Mouse (Mus musculus) kidney, postnatal 25 days (tissue): ENCODE data around the gene Stkld1.
"Not testable (repeated sequence)": the region's sequence is repeated elsewhere in the genome, so short reads cannot be mapped to it uniquely, and the experiment has no call there.

Experiments
- DNase-seq, 2 experiments: peaks; one replicate each; pipeline ENCODE4 v3.0.0; 2021; ENCODE audit warnings: mixed read lengths in 2 of 2

The Stkld1 gene

DNA sequence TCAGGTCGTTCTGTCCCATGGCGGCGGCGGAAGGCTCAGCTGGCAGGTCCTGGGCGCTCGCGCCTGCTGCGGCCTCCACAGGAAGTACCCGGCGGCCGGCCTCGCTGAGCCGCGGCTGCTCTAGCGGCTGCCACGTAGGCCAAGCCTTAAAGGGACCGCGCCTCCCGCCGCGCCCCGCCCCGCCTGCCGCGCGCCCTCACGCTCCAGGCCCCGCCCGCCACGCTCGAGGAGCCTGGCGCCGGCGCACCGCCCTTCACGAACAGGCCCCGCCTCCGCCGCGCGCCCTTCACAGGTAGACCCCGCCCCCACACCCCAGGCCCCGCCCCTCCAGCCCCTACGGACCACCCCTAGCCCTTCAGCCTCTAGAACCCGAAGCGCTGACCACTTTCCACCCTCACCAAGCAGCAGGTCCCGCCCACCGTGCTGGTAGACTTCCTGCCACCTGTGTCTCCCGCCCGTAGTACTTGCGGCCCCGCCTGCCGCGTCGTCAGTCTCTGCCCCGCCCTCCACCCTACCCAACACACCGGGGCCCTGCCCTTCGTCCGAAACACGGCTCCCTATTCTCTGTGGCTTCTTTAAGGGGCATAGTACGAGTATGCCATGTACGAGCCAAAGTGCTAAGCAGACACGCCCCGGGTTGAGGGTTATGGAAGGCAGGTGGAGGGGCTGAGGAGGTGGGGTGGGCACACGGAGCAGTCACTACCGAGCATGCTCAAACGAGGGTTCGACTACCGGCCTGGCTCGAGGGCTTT is at the start of gene Stkld1, which contains the start of gene Surf4:
Stkld1 (plus strand) TSS at position 744 of the 752 bp plus-strand sequence.
Surf4 (minus strand) TSS at position 625 of the 752 bp plus-strand sequence.
- DNase-seq, result peak; percentile 96 to 99

DNA sequence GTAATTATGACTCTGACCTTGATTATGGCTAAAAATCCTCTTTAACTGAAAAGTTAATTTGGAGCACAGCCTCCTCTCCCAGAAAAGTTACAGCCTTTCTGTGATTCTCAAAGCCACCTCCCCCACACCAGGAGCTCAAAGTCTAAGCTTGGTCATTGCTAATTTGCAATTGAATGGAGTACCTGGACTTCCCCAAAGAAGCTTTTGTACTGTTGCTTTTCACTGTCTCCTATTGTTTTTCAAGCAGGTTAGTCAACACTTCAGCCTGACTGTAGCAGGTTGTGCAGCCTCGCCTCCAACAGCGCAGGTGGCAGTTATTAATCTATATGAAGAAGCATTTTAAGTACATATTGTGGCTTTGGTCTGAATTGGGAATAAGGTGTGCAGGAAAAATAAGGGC is 48.3 kb upstream of the Stkld1 start:
- not testable (repeated sequence) for DNase-seq

DNA sequence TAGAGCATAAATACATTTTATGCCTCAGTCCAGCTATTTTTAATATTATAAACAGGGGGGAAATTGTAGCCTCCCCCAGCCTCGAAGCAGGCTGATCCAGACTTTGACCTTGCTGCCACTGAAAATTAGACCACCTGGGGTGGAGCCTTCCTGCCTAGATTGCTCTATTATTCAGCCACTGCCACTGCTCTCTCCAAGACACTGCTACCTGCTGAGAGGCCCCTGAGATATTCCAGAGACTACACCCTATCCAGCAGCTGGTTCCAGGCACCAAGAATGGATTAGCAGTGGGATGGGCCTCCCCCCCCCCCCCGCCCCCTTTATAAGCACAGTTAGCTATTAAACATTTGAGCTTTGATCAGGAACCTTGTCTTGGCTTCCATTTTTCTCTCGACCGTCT is 47.7 kb upstream of the Stkld1 start:
- not testable (repeated sequence) for DNase-seq

DNA sequence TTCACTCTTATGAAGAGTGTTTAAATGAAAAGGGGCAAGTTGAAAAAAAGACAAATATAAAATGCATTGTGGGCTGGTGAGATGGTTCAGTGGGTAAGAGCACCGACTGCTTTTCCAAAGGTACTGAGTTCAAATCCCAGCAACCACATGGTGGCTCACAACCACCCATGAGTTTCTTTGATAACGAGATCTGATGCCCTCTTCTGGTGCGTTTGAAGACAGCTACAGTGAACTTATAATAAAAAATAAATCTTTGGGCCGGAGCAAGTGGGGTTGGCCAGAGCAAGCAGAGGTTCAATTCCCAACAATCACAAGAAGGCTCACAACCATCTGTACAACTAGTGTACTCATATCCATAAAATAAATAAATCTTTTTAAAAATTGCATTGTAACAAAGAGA is 37.9 kb upstream of the Stkld1 start:
- DNase-seq, result no peak

DNA sequence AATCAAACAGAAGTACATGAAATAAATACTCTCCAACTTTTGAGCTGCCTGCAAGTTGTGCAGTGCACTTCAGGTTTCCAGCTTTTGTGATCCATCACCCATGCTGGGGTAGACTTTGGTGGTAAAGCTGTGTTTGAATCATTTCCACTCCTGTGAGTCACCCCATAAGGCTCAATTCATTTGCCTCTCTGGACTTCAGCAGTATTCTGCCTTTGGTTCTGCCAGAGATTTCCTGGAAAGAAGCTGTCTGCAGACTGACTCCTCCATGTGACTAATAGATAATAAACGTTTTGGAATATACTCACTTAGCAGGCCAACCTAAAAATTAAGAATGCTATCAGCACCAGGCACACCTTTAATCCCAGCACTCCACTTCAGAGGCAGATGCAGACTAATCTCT is 33.1 kb upstream of the Stkld1 start:
- no peak for DNase-seq

DNA sequence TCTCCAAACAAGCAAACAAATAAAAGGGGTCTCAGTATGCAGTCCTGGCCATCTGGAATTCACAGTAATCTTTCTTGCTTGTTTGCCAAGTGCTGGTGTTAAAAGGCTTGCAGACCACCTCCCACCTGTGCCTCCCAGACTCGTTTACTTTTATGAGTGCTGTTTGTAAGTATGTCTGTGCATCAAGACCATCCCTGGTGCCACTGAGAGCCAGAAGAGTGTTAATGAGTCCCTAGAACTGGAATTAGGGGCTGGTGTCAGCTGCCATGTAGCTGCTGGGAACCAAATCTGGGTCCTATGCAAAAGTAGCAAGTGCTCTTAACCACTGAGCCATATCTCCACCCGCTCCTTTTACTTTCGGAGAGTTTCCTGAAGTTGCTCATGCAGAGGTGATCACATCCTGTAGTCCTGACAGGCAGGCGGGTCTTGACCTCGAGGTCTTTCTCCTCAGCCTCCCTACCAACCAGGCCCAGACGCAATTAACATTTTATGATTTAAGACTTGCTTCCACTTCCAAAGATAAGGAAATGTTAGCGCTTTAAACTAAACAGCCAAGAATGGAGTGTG is 31.9 kb upstream of the Stkld1 start:
- DNase-seq, result peak in 1 of 2 experiments; percentile 19

DNA sequence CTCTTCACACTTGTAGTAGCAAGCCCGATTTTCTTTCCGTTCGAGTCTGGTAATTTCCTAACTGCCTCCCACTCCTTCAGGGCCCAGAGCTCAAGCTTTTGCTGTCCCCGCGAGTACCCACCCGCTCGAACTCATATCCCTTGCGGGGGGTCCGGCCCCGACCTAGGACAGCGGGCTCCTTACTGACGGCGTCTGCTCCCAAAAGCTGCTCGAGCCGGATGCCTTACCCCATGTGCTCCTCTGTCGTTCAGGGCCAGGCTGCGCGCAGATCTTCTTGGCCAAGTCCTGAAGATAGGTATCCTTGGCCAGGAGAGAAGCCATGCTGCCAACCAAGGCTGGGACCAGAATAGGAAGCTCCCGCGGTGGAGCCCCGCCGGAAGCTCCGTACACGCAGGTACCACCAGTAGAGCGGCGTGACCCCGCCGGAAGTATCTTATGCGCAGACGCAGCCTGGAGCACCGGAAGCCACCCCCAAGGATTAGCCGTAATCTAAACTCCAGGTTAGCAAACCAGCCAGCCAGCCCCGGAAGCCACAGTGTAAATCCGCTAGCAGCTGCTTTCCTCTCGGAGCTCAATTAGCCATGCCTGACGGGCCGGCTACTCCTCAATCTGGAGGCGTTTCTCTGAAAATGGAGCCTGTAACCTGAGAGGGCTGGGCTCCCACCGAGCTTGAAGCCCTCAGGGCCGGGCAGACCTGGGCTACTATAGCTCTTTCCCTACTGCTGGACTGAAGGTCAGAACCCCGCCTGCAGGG is 31.2 kb upstream of the Stkld1 start, which contains the start of gene Surf6:
Surf6 (minus strand) TSS at position 413 of the 754 bp plus-strand sequence.
- DNase-seq, result peak; percentile 96 to 99

DNA sequence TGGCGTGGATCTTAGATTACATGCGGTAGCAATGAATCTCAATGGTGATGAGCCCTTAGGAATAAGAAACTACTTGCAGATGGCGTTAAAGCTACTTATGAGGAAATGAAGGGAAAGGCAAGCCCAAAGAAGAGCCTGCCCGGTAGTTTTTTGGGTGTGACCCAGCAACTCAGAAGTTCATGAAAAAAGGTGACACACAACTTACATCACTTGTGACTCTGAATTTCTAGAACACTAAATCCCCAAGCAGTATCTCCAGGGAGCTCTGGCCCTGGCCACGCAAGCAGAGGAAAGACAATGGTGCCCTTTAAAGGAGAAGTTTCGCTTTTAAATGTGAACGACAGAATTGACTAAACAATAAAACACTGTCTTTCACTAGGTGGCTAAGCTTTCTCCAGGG is 30.5 kb upstream of the Stkld1 start:
- DNase-seq, result no peak

DNA sequence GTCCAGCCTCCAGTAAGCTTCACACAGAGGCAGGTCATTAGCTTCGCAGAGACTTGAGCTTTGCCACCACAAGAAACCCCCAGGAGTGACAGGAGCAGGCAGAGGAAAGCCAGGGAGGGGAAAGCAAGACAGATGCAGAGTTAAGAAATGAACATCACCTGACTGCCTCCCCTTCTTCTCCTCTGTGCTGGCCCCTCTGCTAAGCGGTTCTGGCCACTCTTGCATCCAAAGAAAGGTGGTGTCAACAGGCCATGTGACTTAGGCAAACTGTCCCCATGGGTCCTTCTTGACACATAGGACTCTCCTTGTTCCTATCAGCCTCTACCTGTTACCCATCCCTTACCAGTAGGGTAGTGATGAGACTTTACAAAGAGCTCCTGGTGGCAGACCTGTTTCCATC is 27.9 kb upstream of the Stkld1 start:
- DNase-seq, result peak in 1 of 2 experiments; percentile 16

DNA sequence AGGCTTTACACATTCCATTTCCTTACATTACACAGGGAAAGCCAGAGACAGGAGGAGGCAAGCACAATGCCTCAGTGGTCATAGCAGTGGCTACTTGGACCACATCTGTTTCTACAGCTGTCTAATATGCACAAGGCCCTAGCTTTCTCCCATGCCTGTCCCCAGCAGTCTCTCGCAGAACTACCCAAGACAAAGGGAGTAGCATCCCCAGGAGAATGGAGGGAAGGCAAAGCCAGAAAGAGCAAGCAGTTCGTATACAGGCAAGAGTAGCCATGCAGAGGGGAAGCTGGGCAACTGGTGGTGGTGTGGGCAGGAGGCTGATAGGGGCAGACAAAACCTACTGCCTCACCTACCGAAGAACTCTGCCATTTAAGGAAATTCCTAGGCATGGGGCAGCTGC is 27.4 kb upstream of the Stkld1 start:
- peak in 1 of 2 experiments; percentile 12 for DNase-seq

DNA sequence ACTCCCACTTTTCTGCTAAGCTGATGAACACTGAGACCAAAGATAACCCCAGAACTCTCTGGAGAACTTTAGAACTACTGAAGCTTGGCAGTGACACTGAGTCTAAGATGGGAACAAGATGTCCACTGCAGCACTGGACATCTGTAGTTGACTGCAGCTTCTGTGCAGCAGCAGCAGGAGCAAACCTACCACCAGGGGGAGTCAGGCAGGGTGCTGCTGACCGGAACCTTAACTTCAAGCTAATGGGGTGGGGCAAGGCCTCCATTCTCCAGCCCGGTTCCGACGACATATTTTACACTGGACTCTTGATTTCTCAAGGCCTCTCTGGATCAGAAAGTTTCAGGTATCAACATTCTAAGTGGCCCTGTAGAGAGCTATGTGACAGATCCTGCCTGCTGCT is 26.7 kb upstream of the Stkld1 start:
- peak; percentile 71 to 72 for DNase-seq

DNA sequence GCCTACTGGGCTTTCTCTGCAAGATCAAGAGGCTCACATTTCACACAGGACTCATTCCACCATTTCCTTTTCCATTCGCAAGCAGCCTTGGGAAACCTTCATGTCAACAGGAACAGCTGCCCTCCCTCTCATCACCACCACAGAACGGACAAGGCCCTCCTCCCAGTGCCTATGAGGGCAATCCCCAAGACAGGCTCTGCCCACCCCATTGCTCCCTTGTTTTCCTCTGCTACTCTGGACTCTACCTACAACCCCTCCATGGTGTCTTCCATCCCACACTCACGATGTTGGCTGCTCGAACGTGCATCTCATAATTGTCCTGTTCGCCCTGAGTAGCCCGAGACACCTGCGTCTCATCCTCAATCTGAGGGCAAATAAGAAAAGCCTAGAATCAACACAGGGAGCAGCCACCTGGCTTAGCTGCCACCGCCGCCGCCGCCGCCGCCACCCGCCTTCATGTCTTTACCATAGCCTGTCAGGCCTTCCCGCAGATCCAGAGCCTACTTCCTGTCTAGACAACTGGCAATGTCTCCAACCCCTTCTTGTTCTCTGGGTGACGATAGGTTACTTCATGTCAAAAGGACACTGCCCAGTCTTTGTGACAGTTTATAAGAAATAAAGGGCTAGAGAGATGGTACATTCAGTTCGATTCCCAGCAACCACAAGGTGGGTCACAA is 25.0 kb upstream of the Stkld1 start:
- DNase-seq, result peak in 1 of 2 experiments; percentile 25

DNA sequence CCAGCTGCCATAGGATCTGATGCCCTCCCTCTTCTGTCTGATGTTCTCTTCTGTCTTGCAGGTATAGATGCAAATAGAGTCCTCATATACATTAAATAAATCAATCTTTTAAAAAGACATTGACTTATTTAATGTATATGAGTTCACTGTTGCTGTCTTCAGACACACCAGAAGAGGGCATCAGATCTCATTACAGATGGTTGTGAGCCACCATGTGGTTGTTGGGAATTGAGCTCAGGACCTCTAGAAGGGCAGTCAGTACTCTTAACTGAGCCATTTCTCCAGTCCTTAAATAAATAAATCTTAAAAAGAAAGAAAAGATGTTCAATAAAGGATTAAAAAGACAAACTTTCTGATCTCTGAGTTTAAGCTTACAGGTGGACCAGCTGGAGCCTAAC is 24.5 kb upstream of the Stkld1 start:
- no peak for DNase-seq

DNA sequence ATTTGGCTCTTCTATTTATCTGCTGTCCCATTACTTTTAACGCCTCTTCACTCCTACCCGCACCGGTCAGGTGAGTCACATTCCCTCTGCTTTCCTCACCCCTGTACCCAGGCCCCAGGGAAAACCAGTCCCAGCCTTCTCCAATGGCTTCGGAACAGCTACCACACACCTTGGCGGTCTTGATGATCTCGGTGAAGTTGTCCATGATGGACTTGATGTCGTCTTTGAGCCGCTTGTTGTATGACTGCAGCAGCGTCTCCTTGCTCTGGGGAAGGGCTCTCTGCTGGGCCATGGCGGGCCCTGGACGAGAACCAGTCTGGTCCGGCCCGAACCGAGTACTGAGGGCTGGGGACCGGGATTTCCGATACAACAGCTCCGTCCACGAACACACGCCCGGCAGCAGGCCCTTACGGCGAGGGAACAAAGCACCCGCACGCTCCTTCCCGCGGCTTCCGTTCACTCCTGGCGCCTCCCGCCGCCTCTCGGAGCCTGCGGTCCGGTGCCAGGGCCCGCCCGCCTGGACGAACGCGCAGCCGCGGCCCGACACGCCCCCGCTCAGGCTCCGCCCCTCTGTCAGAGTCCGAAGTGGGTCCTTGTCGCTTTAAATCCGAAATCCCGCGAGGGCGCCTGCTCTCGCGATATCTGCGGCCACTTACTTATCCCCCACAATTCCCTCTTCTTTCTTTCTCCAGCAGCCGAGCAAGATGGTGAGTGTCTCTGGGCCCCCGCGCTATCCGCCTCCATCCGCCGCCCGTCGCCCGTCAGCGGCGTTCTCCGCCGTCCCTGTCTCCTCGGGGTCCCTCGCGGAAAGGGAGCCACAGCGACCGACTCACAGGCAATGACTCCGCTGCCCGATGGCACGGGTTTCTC is 23.5 kb upstream of the Stkld1 start, which contains the start of the genes Med22 and Rpl7a:
Med22 (minus strand) TSS at position 554 of the 870 bp plus-strand sequence.
Rpl7a (plus strand) TSS at position 641 of the 870 bp plus-strand sequence.
- peak; percentile 100 for DNase-seq

DNA sequence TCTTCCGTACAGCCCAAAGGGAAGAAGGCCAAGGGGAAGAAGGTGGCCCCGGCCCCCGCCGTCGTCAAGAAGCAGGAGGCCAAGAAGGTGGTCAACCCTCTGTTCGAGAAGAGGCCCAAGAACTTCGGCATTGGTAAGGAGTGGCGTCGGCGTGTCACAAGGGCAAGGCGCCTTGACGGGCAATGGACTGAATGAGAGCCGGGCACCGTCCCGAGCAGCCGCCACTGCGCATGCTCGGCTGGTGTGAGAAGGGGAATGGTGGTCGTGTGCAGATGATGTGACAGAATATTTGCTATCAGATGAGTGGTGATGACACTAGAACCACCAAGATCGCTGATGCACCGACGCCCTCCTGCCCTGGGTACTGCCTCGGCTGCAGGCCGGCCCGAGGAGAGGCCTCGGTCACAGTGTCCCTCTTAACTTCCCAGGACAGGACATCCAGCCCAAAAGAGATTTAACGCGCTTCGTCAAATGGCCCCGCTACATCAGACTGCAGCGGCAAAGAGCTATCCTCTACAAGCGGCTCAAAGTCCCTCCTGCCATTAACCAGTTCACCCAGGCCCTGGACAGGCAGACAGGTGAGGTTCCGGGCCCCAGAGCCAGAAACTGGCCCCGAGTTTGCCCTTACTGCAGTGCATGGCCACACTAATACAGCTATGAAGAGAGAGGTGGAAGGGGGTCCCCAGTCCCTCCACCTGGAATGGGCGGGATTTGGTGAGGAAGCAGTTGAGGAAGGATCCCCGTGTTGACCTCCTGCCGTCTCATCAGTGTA is 22.7 kb upstream of the Stkld1 start:
- peak; percentile 44 to 71 for DNase-seq

DNA sequence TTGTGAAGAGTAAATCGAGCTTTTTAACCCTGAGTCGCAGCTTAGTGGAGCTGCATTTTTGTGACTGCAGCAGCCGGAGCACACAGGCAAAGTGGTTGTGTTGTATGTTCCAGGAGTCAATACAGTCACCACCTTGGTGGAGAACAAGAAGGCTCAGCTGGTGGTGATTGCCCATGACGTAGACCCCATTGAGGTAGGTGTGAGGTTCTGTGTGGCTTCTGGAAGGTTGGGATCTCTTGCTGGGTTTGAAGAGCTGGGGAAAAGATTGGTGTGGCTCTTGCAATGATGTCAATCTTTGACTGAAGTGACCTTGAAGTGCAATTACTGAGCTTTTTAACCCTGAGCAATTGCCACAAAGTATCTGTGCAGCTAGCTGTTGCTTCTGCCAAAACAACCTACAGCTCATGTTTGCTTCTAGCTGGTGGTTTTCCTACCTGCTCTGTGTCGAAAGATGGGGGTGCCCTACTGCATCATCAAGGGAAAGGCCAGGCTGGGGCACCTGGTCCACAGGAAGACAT is 21.5 kb upstream of the Stkld1 start:
- DNase-seq, result no peak

DNA sequence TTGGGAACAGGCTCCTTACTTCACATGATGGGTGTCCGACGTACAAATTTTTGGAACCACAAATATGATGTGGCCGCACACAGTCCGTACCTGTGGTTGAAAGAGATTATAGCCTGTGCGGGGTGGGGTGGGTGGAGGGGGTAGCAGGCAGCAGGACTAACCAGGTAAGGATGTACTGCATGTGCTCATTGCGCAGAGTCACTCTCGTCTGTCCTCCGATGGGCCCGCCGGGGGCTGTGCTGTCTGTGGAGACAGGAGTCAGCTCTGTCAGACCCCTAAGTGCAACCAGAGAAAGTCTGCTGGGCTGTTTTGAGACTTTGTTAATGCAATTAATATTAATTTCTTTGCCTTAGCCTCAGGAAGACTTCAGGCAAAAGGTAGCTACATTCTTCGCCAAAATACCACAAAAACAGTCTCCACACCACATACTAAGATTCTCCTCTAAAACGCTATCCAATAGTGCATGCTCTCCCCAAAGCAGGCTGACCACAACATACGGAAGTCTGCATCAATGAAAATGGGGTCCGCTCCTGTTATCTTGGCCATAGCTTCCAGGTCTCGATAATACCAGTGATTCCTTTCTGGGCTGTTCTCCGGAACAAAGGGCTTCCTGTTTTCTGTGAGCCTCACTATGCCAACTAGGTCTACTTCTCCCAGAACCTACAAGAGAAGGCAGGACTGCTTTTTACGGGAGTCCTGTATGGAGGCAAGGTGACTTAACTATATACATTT is 20.3 kb upstream of the Stkld1 start:
- no peak for DNase-seq

DNA sequence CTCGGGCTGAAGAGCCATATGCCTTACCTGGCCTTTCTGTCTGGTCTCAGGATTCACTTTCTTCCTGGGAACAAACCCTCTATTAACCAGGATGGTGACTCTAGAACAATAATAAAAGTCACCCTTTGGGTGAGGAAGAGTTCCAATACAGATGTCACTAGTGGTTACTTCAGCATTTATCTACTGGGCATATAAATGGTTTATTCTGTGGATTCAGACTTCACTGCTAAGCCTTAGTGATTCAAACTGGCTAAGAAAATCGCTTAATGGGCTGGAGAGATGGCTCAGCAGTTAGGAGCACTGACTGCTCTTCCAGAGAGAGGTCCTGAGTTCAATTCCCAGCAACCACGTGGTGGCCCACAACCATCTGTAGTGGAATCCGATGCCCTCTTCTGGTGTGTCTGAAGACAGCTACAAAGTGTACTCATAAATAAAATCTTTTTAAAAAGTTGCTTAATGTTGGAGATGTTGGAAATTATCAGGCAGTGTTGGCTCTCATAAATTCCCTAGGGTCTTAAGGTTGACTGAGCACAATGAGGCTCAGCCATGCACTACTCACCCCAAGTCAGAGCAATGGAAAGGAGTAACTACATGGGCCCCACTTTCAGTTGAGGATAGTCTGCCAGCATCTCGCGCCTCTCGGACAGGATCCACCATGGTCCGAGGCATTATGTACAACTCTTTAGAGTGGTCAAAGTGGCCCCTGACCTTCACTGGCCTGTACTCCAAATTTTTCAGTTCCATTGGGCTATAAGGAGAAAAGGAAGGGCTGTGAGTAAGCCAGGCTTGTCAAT is 19.5 kb upstream of the Stkld1 start:
- no peak for DNase-seq
